Mouse (Mus musculus) adrenal gland, postnatal 10 days (tissue): ENCODE data around the gene Klc1. TPM values are rescaled to one million over a fixed set of nuclear protein-coding genes. Genes with fewer than 3 reads are reported as not detected.

Source experiments
- DNase-seq: peaks from one replicate; pipeline ENCODE4 v3.0.0; 2021; ENCODE audit warnings: mixed read lengths
- total RNA-seq, 2 experiments: library from RNA; stranded (reverse); gene quantifications; 2 replicates each; pipeline ENCODE4 v1.2.3; 2021

Klc1 gene
- total RNA-seq, 2 experiments from 2014 or later, result 94.0 to 133 TPM

DNA sequence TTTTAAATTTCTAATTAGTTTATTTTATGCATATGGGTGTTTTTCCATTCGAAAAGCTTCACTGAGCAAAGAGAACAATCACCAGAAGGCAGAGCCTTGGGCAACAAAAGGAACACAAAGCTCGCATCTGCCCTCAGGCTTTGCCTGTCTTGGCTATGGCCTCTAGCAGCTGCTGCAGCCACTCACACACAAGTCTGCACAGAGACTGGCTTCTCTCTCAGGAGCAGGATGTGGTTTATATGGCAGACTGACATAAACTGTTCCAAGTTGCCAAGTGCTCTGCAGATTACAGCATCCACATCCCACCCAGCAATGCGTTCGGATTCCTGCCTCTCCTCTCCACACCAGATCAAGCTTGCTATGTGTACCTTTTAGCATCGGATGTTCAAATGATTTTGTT, 93.1 kb downstream of the Klc1 start:
- DNase-seq, result no peak

DNA sequence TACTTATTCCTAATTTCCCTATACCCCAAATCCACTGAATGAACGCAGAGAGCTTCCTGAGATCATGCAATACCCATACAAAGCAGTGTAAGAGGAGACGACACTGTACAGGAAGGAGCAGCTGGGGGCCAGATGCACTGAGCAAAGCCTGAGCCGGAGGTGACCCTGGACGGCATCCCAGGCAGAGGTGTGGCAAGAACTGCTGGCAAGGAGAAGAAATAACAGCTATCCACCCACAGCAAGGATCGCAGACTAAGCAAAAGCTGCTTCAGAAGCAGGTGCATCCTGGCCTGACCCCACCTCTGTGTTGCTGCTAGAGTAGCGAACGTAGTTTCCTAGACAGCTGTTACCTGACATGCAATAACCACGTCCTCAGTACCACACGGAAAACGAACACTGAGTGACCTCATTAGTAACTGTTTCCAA, 94.4 kb downstream of the Klc1 start:
- peak; percentile 77 for DNase-seq

DNA sequence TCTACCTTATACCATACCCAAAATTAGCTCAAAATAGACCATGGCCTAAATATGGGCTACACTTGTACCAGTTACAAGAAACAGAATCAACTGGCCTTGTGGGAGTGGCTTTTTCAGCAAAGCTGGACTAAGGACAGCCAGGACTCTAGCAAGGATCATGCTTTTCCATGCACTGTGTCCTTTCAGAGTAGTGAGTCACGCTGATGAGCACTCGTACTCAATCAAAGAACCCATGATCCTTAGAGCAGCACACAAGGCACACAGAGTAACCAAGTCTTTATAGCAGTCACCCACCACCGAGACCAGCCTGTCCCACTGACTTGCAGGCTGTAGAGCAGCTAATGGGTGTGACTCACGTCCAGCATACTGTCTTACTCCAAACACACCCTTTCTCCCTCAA, 94.9 kb downstream of the Klc1 start:
- DNase-seq, result peak; percentile 35

DNA sequence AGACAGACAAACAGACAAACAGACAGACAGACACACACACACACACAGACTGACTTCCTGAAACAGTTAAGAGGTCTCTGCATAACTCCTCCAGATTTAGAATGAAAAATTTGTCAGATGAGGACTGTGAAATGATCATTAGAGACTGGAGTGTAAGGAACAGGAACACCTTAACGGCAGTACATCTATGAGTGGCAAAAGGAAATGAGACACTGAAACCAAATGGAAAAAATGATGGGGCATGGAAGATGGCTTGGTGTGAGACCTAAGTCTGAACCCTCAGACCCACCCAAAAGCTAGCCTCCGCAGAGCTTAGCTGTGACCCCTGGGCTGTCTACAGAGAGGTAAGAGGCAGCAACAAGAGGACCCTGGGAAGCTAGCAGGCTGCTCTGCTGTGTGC, 96.8 kb downstream of the Klc1 start:
- DNase-seq, result no peak

Other genes starting within 250 kb of the Klc1 start
- gene Eif5, start 220.8 kb upstream of the Klc1 start, total RNA-seq, result 100 to 1,000 TPM; 300 to 322 TPM
- 10 to 100 TPM; 84.9 to 94.1 TPM for gene Mark3, start 184.3 kb upstream of the Klc1 start, total RNA-seq
- gene Ckb, start 86.5 kb upstream of the Klc1 start, total RNA-seq, result 10 to 100 TPM; 46.2 to 53.1 TPM
- gene Trmt61a, start 80.7 kb upstream of the Klc1 start, total RNA-seq, result 10 to 100 TPM in 1 of 2 experiments, 1 to 10 TPM in 1; 9.5 to 11.3 TPM
- 10 to 100 TPM; 32.1 to 35.4 TPM for gene Bag5, start 45.6 kb upstream of the Klc1 start, total RNA-seq
- gene Apopt1, start 45.6 kb upstream of the Klc1 start, total RNA-seq, result 10 to 100 TPM; 69.0 to 72.8 TPM
- gene Xrcc3, start 55.0 kb downstream of the Klc1 start, total RNA-seq, result 10 to 100 TPM; 21.4 to 25.7 TPM
- gene Zfyve21, start 55.3 kb downstream of the Klc1 start, total RNA-seq, result 10 to 100 TPM; 80.6 to 96.3 TPM
- gene Ppp1r13b, start 149.3 kb downstream of the Klc1 start, total RNA-seq, result 10 to 100 TPM; 20.4 to 21.8 TPM
- gene Atp5mpl, start 208.1 kb downstream of the Klc1 start, total RNA-seq, result 100 to 1,000 TPM; 673 to 781 TPM
- under 1 TPM; 0.39 to 0.66 TPM for gene Tdrd9, start 212.7 kb downstream of the Klc1 start, total RNA-seq
- gene Rd3l, start 222.5 kb downstream of the Klc1 start, total RNA-seq, result not detected